Mouse (Mus musculus): ENCODE results near the gene Pfpl. TPM values are rescaled to one million over a fixed set of nuclear protein-coding genes. Genes with fewer than 3 reads are reported as not detected.

Gene Pfpl
- polyA plus RNA-seq, 1 experiment from 2014 or later = not detected

DNA sequence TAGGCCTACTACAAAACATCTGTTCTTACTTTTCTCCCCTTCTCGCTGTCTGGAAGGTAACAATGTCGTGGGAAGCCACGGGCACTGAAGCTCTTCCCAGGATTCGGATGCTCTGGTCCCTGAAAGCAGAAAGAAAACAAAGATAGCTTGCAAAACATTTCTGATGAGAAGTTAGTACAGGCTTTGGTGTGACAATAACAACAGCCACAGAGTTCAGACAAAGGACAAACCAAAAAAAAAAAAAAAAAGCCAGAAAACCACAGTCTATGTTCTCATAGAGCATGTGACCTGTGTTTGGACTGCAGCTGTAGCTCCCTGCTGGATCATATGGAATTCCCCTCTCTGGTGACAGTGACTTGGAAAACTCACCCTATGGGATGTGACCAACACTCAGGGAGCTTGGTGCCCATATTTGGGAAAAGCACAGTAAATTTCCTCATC, 45.5 kb downstream of the Pfpl start:
- 80% methylated on average over 4 of the region's 4 CpGs for WGBS
- Histone ChIP-seq H3K4me1 (ENCODE audit: control insufficient read depth, insufficient read depth, low read length) (peaks cover 28% of the 10 kb centered on the region), H3K9me3 (ENCODE audit: control insufficient read depth, low read length) (no peaks in the 10 kb centered on the region), H3K27ac (ENCODE audit: low read length) (peak overlapping the region; percentile 60), H3K4me3 (ENCODE audit: low read length) (no peak overlapping the region), H3K9ac (ENCODE audit: low read depth, low read length) (no peak overlapping the region), H3K4me2 (ENCODE audit: low read depth, low read length) (no peak overlapping the region), H3K27me3 (replicated peaks; ENCODE audit: control insufficient read depth, insufficient read depth, low read length) (no peaks in the 10 kb centered on the region), H3K36me3 (ENCODE audit: control insufficient read depth, insufficient read depth, low read length) (peaks cover 8% of the 10 kb centered on the region; the same call in 1 of the 2 replicates)
- no peak for ATAC-seq

GRCm38 (mm10) chr19:12473951-12474350, 46.2 kb downstream of the Pfpl start:
- ATAC-seq = no peak
- no peak overlapping the region for H3K4me3 ChIP-seq (ENCODE audit: low read length)
- peaks cover 2% of the 10 kb centered on the region; the same call in 1 of the 2 replicates for H3K36me3 ChIP-seq (ENCODE audit: control insufficient read depth, insufficient read depth, low read length)
- no peak overlapping the region for H3K4me2 ChIP-seq (ENCODE audit: low read depth, low read length)
- H3K4me1 ChIP-seq (ENCODE audit: control insufficient read depth, insufficient read depth, low read length) = peaks cover 28% of the 10 kb centered on the region
- no peak overlapping the region for H3K9ac ChIP-seq (ENCODE audit: low read depth, low read length)
- WGBS = 89% methylated on average over 4 of the region's 4 CpGs
- no peak overlapping the region for H3K27ac ChIP-seq (ENCODE audit: low read length)
- H3K9me3 ChIP-seq (ENCODE audit: control insufficient read depth, low read length) = no peaks in the 10 kb centered on the region
- H3K27me3 ChIP-seq (replicated peaks; ENCODE audit: control insufficient read depth, insufficient read depth, low read length) = no peaks in the 10 kb centered on the region

GRCm38 (mm10) chr19:12475380-12476250, 47.9 kb downstream of the Pfpl start:
- peak; percentile 94 for ATAC-seq
- H3K9ac ChIP-seq (ENCODE audit: low read depth, low read length) = peak overlapping the region; percentile 30; the same call in 1 of the 2 replicates
- no peaks in the 10 kb centered on the region for H3K27me3 ChIP-seq (replicated peaks; ENCODE audit: control insufficient read depth, insufficient read depth, low read length)
- H3K4me1 ChIP-seq (ENCODE audit: control insufficient read depth, insufficient read depth, low read length) = peaks cover 28% of the 10 kb centered on the region
- 51% methylated on average over 15 of the region's 15 CpGs for WGBS
- H3K27ac ChIP-seq (ENCODE audit: low read length) = peak overlapping the region; percentile 81
- no peaks in the 10 kb centered on the region; the same call in 1 of the 2 replicates for H3K36me3 ChIP-seq (ENCODE audit: control insufficient read depth, insufficient read depth, low read length)
- peak overlapping the region; percentile 13; the same call in 1 of the 2 replicates for H3K4me2 ChIP-seq (ENCODE audit: low read depth, low read length)
- no peaks in the 10 kb centered on the region for H3K9me3 ChIP-seq (ENCODE audit: control insufficient read depth, low read length)
- H3K4me3 ChIP-seq (ENCODE audit: low read length) = no peak overlapping the region

DNA sequence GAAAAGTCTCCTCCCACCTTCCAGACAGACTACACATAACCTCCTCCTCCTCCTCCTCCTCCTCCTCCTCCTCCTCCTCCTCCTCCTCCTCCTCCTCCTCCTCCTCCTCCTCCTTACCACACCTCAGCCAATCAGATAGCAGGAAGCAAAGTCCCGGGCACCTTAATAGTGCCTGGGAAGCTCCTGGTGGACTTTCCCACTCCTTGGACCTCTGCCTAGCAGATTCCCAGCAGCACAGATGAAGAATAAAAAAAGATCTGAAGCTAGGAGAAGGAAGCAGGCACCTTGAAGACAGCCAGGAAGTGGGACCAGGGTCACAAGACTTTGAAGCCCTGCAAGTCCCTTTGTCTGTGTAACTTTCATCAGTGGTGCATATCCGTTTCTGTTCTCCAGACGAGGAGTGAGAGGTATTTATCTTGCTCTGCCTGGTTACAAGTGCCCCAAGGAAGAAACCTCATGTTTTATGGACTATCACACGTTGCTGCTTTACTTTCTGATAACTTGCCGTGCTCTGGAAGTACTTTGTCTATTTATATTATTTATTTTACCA, 49.1 kb downstream of the Pfpl start:
- no peak overlapping the region for H3K9ac ChIP-seq (ENCODE audit: low read depth, low read length)
- ATAC-seq = peak; percentile 57

DNA sequence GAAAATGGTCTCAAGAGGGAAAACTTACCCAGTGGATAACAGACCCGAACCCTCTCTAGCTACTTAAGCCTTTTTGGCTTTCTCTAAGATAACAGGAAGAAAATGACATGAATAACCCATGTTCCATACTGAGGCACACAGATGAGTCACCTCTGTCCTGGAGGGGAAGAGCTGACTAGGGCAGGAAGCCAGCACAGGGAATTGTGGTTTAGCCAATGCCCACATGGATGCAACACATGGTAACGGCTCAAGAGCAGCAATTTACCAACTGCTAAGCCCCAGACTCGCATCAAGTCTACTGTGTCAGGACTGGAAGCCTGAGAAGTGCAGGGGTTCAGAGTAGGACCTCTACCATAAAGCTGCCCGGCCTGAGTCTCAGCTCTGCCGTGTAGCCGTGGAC, 50.7 kb downstream of the Pfpl start:
- Histone ChIP-seq H3K9me3 (ENCODE audit: control insufficient read depth, low read length) (no peaks in the 10 kb centered on the region), H3K27me3 (replicated peaks; ENCODE audit: control insufficient read depth, insufficient read depth, low read length) (no peaks in the 10 kb centered on the region), H3K9ac (ENCODE audit: low read depth, low read length) (no peak overlapping the region), H3K4me1 (ENCODE audit: control insufficient read depth, insufficient read depth, low read length) (peaks cover 20% of the 10 kb centered on the region), H3K36me3 (ENCODE audit: control insufficient read depth, insufficient read depth, low read length) (peaks cover 9% of the 10 kb centered on the region; the same call in 1 of the 2 replicates), H3K4me3 (ENCODE audit: low read length) (no peak overlapping the region), H3K4me2 (ENCODE audit: low read depth, low read length) (no peak overlapping the region), H3K27ac (ENCODE audit: low read length) (no peak overlapping the region)
- WGBS = 93% methylated on average over 6 of the region's 6 CpGs
- no peak for ATAC-seq

More for the DNA sequence above, 49.1 kb downstream of the Pfpl start:
- H3K27ac ChIP-seq (ENCODE audit: low read length) = peak overlapping the region; percentile 81
- no peaks in the 10 kb centered on the region for H3K9me3 ChIP-seq (ENCODE audit: control insufficient read depth, low read length)
- peaks cover 26% of the 10 kb centered on the region for H3K4me1 ChIP-seq (ENCODE audit: control insufficient read depth, insufficient read depth, low read length)
- WGBS = 22% methylated on average over 5 of the region's 5 CpGs
- H3K36me3 ChIP-seq (ENCODE audit: control insufficient read depth, insufficient read depth, low read length) = peaks cover 6% of the 10 kb centered on the region; the same call in 1 of the 2 replicates
- H3K4me3 ChIP-seq (ENCODE audit: low read length) = no peak overlapping the region
- no peaks in the 10 kb centered on the region for H3K27me3 ChIP-seq (replicated peaks; ENCODE audit: control insufficient read depth, insufficient read depth, low read length)
- no peak overlapping the region for H3K4me2 ChIP-seq (ENCODE audit: low read depth, low read length)

Other genes starting within 250 kb of the Pfpl start
- not detected in 2 replicates for gene Olfr1431, start 227.3 kb upstream of the Pfpl start, polyA plus RNA-seq (2015; fragmentation: Nextera tagmentation; extraction: Ambion mirVana)
- not detected in 2 replicates for gene Olfr1432, start 195.3 kb upstream of the Pfpl start, polyA plus RNA-seq (2015; fragmentation: Nextera tagmentation; extraction: Ambion mirVana)
- gene Olfr262, start 186.2 kb upstream of the Pfpl start, polyA plus RNA-seq (2015; fragmentation: Nextera tagmentation; extraction: Ambion mirVana) = not detected in 2 replicates
- not detected in 2 replicates for gene Olfr235, start 166.9 kb upstream of the Pfpl start, polyA plus RNA-seq (2015; fragmentation: Nextera tagmentation; extraction: Ambion mirVana)
- not detected in 2 replicates for gene Olfr1434, start 148.1 kb upstream of the Pfpl start, polyA plus RNA-seq (2015; fragmentation: Nextera tagmentation; extraction: Ambion mirVana)
- not detected in 2 replicates for gene Olfr1436, start 128.8 kb upstream of the Pfpl start, polyA plus RNA-seq (2015; fragmentation: Nextera tagmentation; extraction: Ambion mirVana)
- gene Olfr1437, start 102.8 kb upstream of the Pfpl start, polyA plus RNA-seq (2015; fragmentation: Nextera tagmentation; extraction: Ambion mirVana) = not detected in 2 replicates
- not detected in 2 replicates for gene Olfr1438-ps1, start 92.0 kb upstream of the Pfpl start, polyA plus RNA-seq (2015; fragmentation: Nextera tagmentation; extraction: Ambion mirVana)
- not detected in 2 replicates for gene Olfr1440, start 40.6 kb upstream of the Pfpl start, polyA plus RNA-seq (2015; fragmentation: Nextera tagmentation; extraction: Ambion mirVana)
- not detected in 2 replicates for gene Olfr1441, start 10.5 kb upstream of the Pfpl start, polyA plus RNA-seq (2015; fragmentation: Nextera tagmentation; extraction: Ambion mirVana)
- 0.97 and 1.0 TPM in 2 replicates for gene Mpeg1, start 32.9 kb downstream of the Pfpl start, polyA plus RNA-seq (2015; fragmentation: Nextera tagmentation; extraction: Ambion mirVana)
- 9.9 and 11.1 TPM in 2 replicates for gene Dtx4, start 73.5 kb downstream of the Pfpl start, polyA plus RNA-seq (2015; fragmentation: Nextera tagmentation; extraction: Ambion mirVana)
- gene Fam111a, start 117.8 kb downstream of the Pfpl start, polyA plus RNA-seq (2015; fragmentation: Nextera tagmentation; extraction: Ambion mirVana) = 16.2 and 16.3 TPM in 2 replicates
- 0.10 and 0.17 TPM in 2 replicates for gene Gm4952, start 172.1 kb downstream of the Pfpl start, polyA plus RNA-seq (2015; fragmentation: Nextera tagmentation; extraction: Ambion mirVana)
- 0.62 and 0.64 TPM in 2 replicates for gene Glyat, start 205.4 kb downstream of the Pfpl start, polyA plus RNA-seq (2015; fragmentation: Nextera tagmentation; extraction: Ambion mirVana)
- gene Olfr1442, start 242.5 kb downstream of the Pfpl start, polyA plus RNA-seq (2015; fragmentation: Nextera tagmentation; extraction: Ambion mirVana) = not detected in 2 replicates